Mouse (Mus musculus) retina, adult 2 months (tissue): ENCODE measurements at regions not wholly inside any gene's neighbourhood (a gene's known extent, or its start where the extent isn't known, plus 50 kb on each side); places are given as distances from the start of the nearest gene placed in this dataset.

Experiments used
- DNase-seq: peaks from one replicate; pipeline ENCODE4 v3.0.0-alpha.2; 2012; ENCODE audit warnings: low read depth, low spot score

DNA sequence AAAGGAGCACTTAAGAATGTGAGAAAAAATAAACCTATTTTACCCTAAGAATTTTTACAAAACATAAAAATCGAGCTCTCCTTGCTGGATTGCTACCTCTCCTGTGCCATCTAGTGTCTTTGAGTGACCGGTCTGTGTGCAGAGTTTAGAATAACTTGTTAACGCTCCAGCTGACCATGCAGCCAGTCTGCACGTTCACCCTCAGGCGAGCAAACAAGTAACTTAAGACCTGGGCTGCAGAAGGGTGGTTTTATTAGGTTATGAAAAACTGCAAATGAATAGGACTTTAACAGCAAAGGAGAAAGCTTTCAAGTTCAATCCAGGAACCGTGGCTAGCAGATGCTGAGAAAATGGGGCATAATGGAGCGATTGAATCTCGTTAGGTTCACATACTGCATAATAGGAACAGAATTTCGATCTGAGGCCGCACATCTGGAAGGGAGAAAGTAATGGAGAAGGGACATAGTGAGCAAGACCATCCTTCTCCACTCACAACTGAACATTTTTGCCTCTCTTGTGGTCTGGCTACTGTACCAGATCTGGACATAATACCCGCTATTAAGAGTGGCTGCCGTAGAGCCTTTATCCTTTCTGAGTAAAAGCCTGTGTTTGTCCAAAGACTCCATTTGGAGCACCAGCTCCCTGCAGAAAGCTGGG lies 363.0 kb upstream of the Intu start:
- no peak for DNase-seq

DNA sequence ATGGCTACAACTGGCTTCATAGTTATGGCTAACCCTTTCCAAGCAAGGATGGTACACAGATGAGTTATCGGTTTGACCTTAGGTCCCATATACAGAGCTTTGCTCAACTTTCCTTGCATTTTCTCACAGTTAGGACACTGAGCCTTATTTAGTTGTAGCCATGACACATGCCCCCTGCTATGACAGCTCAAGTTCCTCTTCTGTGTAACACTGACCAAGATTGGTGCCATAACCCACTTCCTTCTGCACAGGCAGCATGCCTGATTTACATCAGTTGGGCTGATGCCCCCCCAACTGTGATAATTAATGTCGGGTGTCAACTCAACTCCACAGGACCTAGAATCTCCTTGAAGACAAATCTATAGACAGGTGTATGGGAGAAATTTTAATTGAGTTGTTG lies 361.5 kb upstream of the Intu start:
- DNase-seq: no peak

- DNase-seq: no peak
Observed at GRCm38 (mm10) chr3:40179726-40180317, 351.3 kb upstream of the Intu start.

- DNase-seq: no peak
Observed at GRCm38 (mm10) chr3:40185597-40186320, 345.3 kb upstream of the Intu start.

GRCm38 (mm10) chr3:40189529-40189928 lies 341.6 kb upstream of the Intu start:
- no peak for DNase-seq

- DNase-seq: no peak
Observed at GRCm38 (mm10) chr3:40190024-40190423, 341.1 kb upstream of the Intu start.

DNA sequence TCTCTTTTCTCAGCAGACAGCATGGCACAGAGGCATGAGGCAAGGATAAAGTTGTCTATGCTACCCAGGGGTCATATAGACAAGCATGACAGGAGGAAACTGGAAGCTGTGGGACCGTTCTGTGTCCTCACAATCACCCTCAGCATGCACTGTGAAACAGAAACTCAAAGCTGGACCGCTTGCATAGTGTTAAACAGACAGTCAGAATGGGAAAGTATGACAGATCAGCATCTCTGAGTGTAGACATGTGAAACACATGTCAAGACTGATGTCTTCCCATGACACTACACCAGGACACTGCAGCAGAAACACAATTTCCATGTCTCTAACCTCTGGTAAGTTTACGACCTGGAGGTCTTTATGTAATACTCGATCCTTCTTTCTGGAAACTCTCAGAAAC lies 330.9 kb upstream of the Intu start:
- DNase-seq: no peak

DNA sequence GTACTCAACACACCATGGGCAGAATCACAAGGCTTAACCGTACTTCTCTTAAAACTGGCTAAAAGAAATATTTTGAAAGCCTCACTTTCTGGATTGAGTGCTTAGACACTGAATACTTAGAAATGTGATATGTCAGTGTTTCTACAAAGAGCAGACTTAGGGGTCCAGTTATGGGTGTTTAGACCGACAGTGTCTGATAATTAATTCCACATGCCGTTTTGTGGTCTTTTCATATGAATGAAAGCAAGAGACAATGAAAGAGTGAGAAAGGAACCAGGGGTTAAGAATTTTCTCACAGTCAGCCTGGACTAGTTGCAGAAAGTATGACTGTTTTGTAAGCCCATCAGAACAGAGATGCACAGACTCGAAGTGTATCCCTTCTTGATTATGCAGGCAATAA lies 324.8 kb upstream of the Intu start:
- DNase-seq: no peak

DNA sequence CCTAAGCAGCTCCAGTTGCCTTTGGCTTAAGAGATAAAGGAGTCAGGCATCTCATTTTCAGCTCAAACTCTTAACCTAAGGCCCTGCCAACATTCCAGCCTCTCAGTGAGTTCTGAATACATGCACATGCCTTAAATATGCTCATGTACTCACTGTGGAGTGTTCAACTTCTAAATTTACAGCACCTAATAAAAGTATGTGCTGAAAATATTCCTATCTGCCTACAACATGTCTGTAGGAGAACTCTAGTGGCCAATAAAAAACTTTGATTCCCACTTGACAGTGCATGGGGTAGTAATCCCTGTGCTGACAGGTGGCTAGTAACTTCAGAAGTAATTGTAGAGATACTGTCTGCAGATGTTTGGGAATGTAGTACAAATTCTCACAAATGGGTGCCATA lies 319.3 kb upstream of the Intu start:
- no peak for DNase-seq

DNA sequence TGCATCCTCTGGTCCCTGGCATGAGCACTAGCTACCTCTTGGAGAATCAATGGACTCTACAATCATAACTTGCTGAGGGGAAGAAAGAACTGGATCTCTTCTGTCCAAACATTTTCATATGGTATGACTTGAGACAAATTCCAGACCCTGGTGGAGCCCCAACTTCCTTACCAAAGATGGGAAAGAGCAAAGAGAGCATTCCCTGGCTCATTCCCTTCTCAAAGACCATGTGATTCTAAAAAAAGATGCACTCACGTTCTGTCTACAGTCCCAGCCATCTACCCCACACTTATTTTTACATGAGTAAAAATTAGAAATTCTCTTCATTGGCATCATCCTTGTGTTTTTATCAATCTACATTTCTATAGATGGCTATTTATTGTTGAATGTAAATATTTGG lies 304.3 kb upstream of the Intu start:
- no peak for DNase-seq

DNA sequence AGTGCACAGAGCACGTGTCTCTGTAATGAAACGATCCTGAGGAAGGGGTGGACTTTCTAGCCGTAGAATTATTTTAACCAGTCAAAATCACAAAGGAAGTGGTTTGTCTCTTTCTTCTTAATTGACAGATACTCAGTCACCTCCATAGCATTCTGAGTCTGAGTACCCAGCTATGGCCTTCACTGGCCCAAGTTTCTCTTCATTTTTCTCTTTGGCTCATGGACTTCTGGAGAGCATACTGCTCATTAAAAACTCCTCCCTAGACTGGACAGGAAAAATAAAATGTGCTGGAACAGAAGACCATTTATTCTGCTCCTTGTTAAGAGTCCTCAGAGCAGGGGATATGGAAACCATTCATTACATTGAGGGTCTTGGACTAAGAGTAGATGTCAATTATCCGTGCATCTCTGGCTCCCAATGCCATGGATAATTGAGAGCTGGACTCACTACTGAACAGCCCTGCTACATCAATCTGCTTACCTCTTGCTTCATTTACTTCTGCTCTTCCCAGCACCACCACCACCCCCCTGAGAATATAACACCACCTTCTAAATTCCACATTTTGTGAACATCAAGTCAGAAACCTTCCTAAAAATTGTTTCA lies 287.5 kb upstream of the Intu start:
- no peak for DNase-seq

- DNase-seq: no peak
Observed at GRCm38 (mm10) chr3:40254376-40254775, 276.7 kb upstream of the Intu start.

DNA sequence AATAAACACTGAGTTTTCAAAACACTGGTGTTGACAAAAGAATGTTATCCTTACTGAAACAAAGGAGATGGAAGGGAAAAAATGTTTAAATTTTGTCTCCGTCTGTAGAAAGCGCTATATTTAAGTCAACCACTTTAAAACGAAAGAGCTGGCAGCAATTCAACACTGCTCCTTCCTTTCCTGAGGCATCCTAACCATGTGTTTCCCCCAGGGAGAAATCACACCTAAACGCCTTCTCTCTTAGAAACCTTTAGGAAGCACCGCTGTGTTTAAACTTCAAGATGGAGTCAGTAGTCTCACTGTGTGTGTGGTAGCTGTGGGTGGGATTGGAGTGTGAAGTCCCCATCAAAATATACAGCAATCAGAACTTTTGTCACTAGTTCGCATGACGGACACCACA lies 268.6 kb upstream of the Intu start:
- no peak for DNase-seq

DNA sequence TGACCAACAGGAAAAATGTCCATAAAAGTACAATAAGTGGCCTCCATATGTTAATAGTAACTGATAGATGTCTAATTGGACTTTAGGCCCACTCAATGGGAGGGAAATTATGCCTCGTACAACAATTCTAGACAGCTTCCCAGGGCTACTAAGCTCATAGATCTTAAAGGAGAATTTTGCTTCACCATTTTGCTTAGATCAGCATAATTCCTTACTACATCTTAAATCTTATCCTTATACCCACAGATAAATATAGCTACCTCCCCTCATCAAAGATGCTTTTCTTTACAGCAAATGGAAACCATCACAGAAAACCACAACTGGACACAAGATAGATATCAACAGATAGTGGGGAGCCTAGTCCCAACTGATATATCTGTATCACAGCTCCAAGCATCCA lies 263.6 kb upstream of the Intu start:
- no peak for DNase-seq

DNA sequence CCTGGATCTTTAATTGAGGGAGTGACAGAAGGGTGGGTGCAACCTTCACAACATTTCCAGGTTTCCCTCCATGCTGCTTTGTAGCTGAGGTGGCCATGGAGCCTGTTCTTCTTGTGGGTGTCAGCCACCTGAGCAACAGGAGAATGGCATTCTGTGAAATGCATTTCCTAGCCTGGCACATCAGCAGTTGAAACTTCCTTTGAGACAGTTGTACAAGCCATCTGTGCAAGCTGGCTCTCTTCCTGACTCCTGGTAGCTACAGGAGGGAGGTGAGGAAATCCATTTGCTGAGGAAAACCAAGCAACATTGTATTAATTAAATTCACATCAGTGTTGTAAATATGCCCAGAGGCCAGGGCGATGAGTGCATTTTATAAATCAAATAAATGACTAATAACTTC lies 248.2 kb upstream of the Intu start:
- no peak for DNase-seq

GRCm38 (mm10) chr3:40286959-40287710 lies 244.0 kb upstream of the Intu start:
- no peak for DNase-seq

GRCm38 (mm10) chr3:40297120-40297519 lies 234.0 kb upstream of the Intu start:
- no peak for DNase-seq

DNA sequence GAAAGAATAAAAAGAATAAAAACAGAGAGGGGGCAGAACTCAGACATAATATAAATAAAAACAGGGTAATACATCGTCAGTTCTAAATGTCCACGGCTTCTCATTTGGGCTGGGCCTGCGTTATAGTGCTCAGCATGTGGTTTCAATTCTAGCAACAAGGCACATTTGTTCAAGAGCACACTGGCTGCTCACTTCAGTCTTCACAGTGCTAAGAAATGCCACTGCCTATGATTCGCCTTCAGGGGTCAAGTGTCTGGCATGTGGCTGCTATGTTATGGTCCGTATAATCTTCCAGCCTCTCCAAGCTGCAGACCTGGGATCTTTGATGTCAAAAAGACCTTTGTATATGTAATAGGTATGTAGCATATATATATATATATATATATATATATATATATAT lies 210.8 kb upstream of the Intu start:
- no peak for DNase-seq

- no peak for DNase-seq
Observed at GRCm38 (mm10) chr3:40325872-40326803, 204.9 kb upstream of the Intu start.

- DNase-seq: no peak
Observed at GRCm38 (mm10) chr3:40339492-40340030, 191.5 kb upstream of the Intu start.

GRCm38 (mm10) chr3:40355103-40355502 lies 176.0 kb upstream of the Intu start:
- DNase-seq: no peak
